ENCODE assay signal across 20 mouse cellular contexts in the genomic region with DNA sequence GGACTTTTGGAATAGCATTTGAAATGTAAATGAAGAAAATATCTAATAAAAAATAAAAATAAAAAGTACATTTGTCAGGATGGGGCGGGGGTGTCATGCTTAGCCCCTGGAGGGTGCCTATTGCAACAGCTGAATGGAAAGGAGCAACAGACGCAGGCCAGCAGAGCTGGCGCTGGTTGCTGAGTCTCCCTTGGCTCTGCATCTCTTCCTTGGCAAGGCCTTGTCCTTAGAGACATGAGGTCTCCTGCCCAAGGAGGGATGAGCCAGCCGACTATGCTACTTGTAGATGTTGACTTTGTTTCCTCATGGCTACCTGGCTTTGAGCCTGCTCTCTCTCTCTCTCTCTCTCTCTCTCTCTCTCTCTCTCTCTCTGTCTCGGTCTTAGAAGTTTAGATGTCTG.
DNase-seq lines count a peak whose midpoint lies in the region; ATAC-seq lines count a peak whose summit lies in the region.
"Had no signal": no experiment of that assay in that cellular context is flagged by ENCODE, and none has a peak within 500 bp of the region (broad histone marks: within the 10 kb centered on the region; RNA-seq: fewer than 3 reads in every experiment).

No protein-coding gene starts in this region.

- no peak for ATAC-seq in cerebellum, adult (ENCODE audit: insufficient number of reproducible peaks, low FRiP score, low TSS enrichment)
- no peak for ATAC-seq in erythroblast, adult 5-6 weeks (replicated peaks; ENCODE audit: low FRiP score, poor library complexity, severe bottlenecking)
- ATAC-seq: forebrain, embryonic 14.5 days; inflammation-experienced regulatory T-cells, adult 6 months; midbrain, embryonic 13.5 days had no signal

- 83% methylated on average over 5 of the region's 5 CpGs for WGBS in heart, embryonic 10.5 days

- no peak overlapping the region for H3K4me3 ChIP-seq in heart, embryonic 10.5 days
- H3K4me3 ChIP-seq: hindbrain, embryonic 12.5 days; midbrain, embryonic 13.5 days; myocyte had no signal

- H3K27ac ChIP-seq in heart, embryonic 10.5 days, result no peak overlapping the region
- H3K27ac ChIP-seq: hindbrain, embryonic 12.5 days; midbrain, embryonic 13.5 days had no signal

- peaks cover 41% of the 10 kb centered on the region for H3K27me3 ChIP-seq in heart, embryonic 10.5 days (ENCODE audit: insufficient read depth, poor library complexity, severe bottlenecking)

- H3K36me3 ChIP-seq in heart, embryonic 10.5 days, result no peaks in the 10 kb centered on the region
- H3K36me3 ChIP-seq: hindbrain, embryonic 12.5 days; midbrain, embryonic 13.5 days had no signal

- H3K4me1 ChIP-seq in heart, embryonic 10.5 days, result peaks cover 21% of the 10 kb centered on the region
- H3K4me1 ChIP-seq: midbrain, embryonic 13.5 days had no signal

- DNase-seq in cerebellum, postnatal 14 days, result peak; percentile 51 to 59
- DNase-seq in heart, adult 8-10 months (ENCODE audit: low spot score), result peak; percentile 45
- DNase-seq in heart, embryonic 10.5 days (ENCODE audit: low spot score), result no peak
- DNase-seq in gastrocnemius, postnatal 25 days, result peak; percentile 72
- peak; percentile 79 for DNase-seq in skeletal muscle tissue, adult 2 months (ENCODE audit: low read depth, low spot score)
- DNase-seq: B cell, adult 2 months; cerebellum, adult 11-12 months; kidney, adult 2 months; kidney, postnatal 25 days; lung, adult 18-20 months; lung, postnatal 14 days; spleen, adult 18-20 months; thymus, postnatal 4 days had no signal

- H3K9me3 ChIP-seq in heart, embryonic 10.5 days, result peaks cover 3% of the 10 kb centered on the region; the same call in 1 of the 2 replicates
- H3K9me3 ChIP-seq: hindbrain, embryonic 12.5 days had no signal
